Mouse (Mus musculus) mesoderm, embryonic 11.5 days (tissue): Measurements from ENCODE around the gene Ngrn.

Source experiments
- DNase-seq: peaks from one replicate; pipeline ENCODE4 v3.0.0-alpha.2; 2012; ENCODE audit warnings: low read depth, low spot score

Gene Ngrn

GRCm38 (mm10) chr7:80307766-80308165 lies 46.8 kb downstream of the Ngrn start:
- no peak for DNase-seq

GRCm38 (mm10) chr7:80310771-80311170 lies 49.8 kb downstream of the Ngrn start:
- DNase-seq: no peak
